Mouse (Mus musculus) heart, adult 18-20 months (tissue): Measurements from ENCODE around the gene Zfp428. TPM values are rescaled to one million over a fixed set of nuclear protein-coding genes. Genes with fewer than 3 reads are reported as not detected.

Source experiments
- DNase-seq, 2 experiments: peaks; one replicate each; pipeline ENCODE4 v3.0.0; 2021 to 2022; ENCODE audit warnings: mixed read lengths in 1 of 2
- long read RNA-seq, 2 experiments: library from polyadenylated mRNA; stranded (forward); transcript quantifications; one replicate each; pipeline ENCODE4 v2.0.0; 2021
- total RNA-seq, 2 experiments: library from RNA; stranded (reverse); gene quantifications; 2 replicates each; pipeline ENCODE4 v1.2.3; 2021

Gene Zfp428
- 10 to 100 TPM; 13.3 to 20.8 TPM for total RNA-seq
- long read RNA-seq, experiment 1, transcript Zfp428-201 (3 exons, 1,182 nt), result major isoform, 8 of 18 reads
- long read RNA-seq, experiment 1, transcript Zfp428-203 (3 exons, 1,159 nt), result minor isoform, 5 of 18 reads
- long read RNA-seq, experiment 1, partial matches to known transcripts, result 1 of 18 reads
- long read RNA-seq, experiment 1, other reads (novel, unspliced or antisense), result 4 of 18 reads
- long read RNA-seq, experiment 2, partial matches to known transcripts, result 0 of 4 reads
- long read RNA-seq, experiment 2, other reads (novel, unspliced or antisense), result 1 of 4 reads

GRCm38 (mm10) chr7:24506838-24507725, at the start of gene Zfp428:
Zfp428 (plus strand) TSS chr7:24507006.
- peak; percentile 90 for DNase-seq

DNA sequence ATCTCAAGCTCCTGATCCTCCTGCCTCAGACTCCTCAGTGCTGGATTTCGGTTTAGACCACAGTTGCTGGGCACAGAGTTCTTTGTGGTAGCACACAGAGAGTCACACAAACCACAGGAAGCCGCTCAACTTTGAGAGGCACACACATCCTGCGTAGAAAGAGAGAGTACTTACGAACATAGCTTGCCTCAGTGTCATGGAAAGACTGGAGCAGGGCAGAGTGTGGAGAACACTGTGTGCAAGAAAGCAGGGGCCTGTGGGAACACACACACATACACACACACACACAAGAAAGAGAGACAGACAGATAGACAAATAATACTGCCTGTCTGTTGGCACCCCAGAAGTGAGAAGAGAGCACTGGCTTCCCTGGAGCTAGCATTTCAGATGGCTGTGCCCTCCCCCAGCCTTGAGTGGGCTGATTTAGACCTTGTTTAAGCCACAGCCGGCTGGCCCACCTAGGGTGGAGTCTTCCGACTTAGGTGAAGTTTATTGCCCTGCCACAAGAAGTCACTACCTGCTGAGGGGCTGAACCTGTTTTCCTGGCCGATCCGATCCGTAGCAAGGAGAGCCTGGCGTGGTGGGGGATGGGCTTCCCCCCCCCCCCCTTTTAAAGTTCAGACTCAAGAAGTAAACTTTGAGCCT, 49.0 kb upstream of the Zfp428 start:
- DNase-seq, result peak; percentile 14 to 39

- no peak for DNase-seq
Observed at GRCm38 (mm10) chr7:24459440-24459839, 47.4 kb upstream of the Zfp428 start.

- peak; percentile 49 to 70 for DNase-seq
Observed at GRCm38 (mm10) chr7:24459843-24460242, 47.0 kb upstream of the Zfp428 start.

- DNase-seq, result peak; percentile 37 to 61
Observed at GRCm38 (mm10) chr7:24461376-24462051, 45.3 kb upstream of the Zfp428 start.

DNA sequence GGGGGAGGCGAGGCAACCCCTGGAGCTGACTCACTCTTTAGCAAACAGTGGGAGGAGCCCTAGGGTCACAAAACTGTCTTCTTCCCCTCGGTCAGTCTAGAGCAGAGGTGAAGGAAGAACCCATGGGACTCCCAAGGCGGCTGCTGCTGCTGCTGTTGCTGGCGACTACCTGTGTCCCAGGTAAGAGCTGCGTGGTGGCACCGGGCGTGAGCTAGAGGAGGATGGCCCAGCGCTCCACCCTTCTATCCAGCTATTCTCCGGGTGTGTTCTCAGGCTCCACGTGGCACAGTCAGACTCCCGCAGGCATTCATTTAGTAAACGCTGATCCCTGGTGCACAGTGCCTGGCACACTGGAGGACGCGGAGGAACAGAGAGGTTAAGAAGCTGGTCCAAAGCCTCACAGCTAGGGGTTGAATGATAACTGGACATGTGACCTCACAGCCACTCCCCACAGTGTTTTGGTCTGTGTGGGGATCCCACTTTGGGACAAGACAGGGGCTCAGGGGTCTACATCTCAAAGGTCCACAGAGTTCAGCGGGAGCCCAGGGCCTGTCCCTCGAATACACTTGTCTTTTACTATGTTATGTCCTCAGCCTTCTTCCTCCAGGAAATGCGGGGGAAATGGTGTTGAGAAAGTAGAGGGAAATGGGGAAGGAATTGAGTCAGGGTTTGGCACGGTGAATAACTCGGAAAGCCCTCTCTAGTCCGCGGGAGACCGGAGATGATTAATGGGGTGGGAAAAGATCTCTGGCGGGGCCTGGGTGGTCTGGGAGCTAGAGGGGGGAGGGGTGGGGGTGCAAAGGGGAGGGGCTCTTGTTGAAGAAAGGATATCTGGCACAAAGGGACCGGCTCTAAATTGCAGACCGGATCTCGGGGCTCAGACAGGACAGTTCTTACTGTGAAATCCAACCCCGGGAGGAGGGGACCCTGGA, 44.2 kb upstream of the Zfp428 start, which contains the start of gene Plaur:
Gene Plaur (plus strand): TSS at position 97 of the 932 bp plus-strand sequence.
- peak; percentile 64 to 78 for DNase-seq

- DNase-seq, result no peak
Observed at GRCm38 (mm10) chr7:24466835-24467234, 40.0 kb upstream of the Zfp428 start.

DNA sequence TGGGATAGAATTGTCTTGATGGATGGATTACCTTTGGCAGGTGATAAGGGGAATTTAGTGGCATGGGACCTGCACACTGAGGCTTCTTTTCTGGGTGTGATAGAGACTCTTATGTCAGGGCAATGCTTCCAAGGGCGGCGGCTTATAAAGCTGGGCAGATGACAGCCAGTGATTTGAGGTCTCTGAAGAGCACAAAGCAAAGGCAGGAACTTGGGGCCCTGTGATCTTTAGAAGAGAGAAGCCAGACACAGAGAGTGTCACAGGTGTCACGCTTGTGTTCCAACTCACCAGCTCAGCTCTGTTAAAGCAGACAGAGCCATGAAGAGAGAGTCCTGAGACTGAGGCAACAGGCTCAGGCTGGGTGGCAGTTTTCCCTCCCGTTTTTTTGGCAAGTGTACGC, 38.9 kb upstream of the Zfp428 start:
- no peak for DNase-seq

GRCm38 (mm10) chr7:24469126-24469525, 37.7 kb upstream of the Zfp428 start:
- no peak for DNase-seq

DNA sequence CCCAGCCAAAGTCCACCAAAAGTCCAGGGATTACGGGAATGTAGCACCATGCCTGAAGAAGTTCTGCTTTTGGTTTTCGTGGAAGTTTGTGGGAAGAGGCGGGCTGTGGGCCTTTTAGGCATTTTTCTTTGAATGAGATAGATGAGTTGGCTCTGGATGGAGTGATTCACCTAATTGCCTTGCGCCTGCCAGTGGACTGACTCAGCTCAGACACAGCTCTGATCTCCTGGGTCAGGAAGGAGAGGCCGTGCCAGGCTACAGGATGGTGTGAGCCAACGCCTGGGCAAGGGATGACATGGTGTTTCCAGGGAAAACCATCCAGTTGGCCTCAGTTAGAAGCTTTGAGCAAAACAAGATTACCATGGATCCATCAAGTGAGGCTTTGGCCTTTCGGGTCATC, 36.5 kb upstream of the Zfp428 start:
- peak in 1 of 2 experiments; percentile 43 for DNase-seq

- DNase-seq, result no peak
Observed at GRCm38 (mm10) chr7:24472442-24472841, 34.4 kb upstream of the Zfp428 start.

- peak in 1 of 2 experiments; percentile 43 for DNase-seq
Observed at GRCm38 (mm10) chr7:24472937-24473336, 33.9 kb upstream of the Zfp428 start.

DNA sequence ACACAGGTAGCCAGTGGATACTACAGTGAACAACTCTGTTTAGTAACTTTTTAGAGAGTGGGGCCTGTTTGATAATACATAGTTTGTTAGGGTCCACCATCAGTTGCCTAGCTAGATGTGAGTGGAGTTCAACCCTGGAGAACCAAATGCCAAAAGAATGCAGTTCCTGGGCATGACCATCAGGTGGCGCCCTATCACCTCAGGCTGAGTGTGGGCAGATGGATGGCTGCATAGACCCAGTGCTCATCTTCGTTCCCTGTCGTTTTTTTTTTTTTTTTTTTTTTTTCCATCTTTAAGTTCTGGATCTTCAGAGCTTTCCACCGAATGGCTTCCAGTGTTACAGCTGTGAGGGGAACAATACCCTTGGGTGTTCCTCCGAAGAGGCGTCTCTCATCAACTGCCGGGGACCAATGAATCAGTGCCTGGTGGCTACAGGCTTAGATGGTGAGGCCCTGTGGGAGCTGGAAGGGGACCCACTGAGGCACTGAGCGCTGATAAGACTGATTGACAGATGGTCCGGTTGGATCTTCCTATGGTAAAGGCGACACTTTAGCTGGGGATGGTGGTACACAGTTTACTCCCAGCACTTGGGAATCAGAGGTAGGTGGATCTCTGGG, 32.8 kb upstream of the Zfp428 start:
- peak; percentile 51 to 83 for DNase-seq

- no peak for DNase-seq
Observed at GRCm38 (mm10) chr7:24474811-24475506, 31.8 kb upstream of the Zfp428 start.

GRCm38 (mm10) chr7:24476338-24476737, 30.5 kb upstream of the Zfp428 start:
- no peak for DNase-seq

GRCm38 (mm10) chr7:24476856-24477255, 29.9 kb upstream of the Zfp428 start:
- no peak for DNase-seq

DNA sequence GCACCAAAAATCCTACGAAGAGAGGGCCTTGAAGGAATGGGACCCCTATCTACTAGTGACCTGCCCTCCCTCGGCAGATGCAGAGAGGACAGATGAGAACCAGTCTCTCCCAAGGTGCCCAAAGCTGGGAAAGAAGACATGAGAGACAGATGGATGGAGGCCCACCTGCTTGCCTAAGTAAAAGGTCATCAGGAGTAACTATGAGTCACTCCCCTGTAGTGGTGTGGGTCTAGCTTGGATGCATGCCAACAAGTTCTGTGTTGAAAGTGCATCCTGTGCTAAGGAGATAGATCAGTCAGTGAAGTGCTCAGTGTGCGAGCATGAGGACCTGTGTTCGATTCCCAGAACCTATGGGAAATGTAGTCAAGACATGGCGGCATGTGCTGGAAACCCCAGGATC, 27.9 kb upstream of the Zfp428 start:
- DNase-seq, result no peak

DNA sequence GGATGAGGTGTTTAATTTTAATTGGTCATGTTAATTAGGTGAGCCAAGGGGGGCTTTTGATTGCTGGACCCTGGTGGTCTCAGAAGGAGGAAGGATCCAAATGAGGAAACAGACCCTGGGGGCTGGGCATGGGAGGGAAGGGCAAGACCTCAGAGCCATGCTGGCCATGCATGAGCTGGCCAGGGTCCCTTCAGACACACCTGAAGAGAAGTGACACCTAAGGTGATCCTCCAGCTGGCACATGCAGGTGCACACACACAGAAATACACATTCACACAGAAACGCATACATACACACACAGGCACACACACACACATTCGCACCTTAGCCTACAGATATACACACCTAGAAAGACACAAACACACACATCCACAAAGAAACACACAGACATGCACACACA, 27.1 kb upstream of the Zfp428 start:
- no peak for DNase-seq

DNA sequence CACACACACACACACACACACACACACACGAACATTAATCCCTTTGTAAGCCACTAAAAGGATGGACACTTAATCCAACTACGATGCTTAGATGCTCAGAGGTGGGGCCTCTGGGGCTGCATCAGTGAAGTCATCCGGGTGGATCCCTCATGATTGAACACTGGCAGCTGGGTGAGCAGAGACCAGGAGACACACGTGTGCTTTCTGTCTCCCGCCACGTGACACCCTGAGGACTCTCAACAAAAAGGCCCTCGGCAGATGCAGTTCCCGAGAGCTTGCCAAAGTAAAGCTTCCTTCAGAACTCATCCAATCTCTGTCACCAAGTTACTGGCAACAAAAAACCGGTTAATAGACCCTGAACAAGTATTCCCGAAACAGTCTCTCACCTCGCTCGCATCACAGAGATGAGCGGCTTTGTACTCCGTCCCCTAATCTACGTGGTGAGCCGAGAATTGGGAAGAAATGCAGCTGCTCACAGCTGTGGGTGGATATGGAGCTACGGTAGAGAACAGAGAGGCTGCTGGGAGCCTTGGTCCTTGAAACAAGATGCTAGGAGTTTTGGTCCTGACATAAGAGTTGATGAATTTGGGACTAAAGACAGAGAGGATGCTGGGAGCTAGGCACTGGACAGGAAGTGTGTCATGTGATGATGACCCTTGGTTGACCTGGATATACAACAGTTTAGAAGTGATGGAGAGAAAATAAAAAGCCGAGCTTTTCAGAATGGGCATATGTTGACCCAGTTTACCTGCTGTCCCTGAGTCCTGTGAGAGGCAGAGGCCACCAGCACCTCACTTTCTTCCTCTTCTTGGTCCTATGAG, 26.5 kb upstream of the Zfp428 start:
- DNase-seq, result peak; percentile 17 to 43
